Mouse (Mus musculus): ENCODE results near the gene Pdcd4. TPM values are rescaled to one million over a fixed set of nuclear protein-coding genes. Genes with fewer than 3 reads are reported as not detected.

Pdcd4 gene
- polyA plus RNA-seq, 1 experiment: 9.4 TPM

DNA sequence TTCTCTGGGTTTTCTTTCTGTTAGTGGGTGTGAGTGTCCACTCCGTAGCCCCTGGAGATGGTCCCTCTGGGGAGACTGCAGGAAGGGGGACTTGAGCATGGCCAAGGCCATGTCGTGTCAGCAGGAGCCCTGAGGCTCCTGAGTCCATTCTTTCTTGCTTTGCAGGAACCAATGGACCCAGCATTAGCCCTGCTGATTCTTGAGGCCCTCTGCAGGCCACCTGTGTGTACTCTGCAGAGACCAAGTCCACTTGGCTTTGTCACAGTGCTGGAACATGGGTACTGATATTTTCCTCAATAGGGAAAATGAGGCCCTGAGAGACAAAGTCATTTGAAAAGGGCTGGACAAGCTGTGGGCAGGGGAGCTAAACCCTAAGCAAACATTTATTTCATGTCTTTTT lies 21.5 kb upstream of the Pdcd4 start:
- 72% methylated on average over 2 of the region's 2 CpGs for WGBS
- peaks cover 29% of the 10 kb centered on the region; the same call in 1 of the 2 replicates for H3K4me1 ChIP-seq (ENCODE audit: control insufficient read depth, insufficient read depth, insufficient read length)
- H3K27me3 ChIP-seq (ENCODE audit: control insufficient read depth, insufficient read depth, low read length): no peaks in the 10 kb centered on the region
- DNase-seq (ENCODE audit: low read depth in 1 of 2, low spot score in 2 of 2): no peak
- no peak overlapping the region for H3K4me3 ChIP-seq (ENCODE audit: extremely low read depth, insufficient read depth, insufficient read length)
- H3K27ac ChIP-seq (ENCODE audit: insufficient read depth, low read length): peak overlapping the region; percentile 65
- no peaks in the 10 kb centered on the region for H3K36me3 ChIP-seq (ENCODE audit: control insufficient read depth, insufficient read depth, low read length)
- TF ChIP-seq CTCF (IDR thresholded peaks at IDR 0.05; ENCODE audit: extremely low read depth, insufficient read depth, insufficient read length, insufficient replicate concordance) (no peak), POLR2A (IDR thresholded peaks at IDR 0.05; ENCODE audit: low read depth, low read length) (no peak)

GRCm38 (mm10) chr19:53871502-53871901 lies 20.5 kb upstream of the Pdcd4 start:
- TF ChIP-seq POLR2A (IDR thresholded peaks at IDR 0.05; ENCODE audit: low read depth, low read length) (no peak), CTCF (IDR thresholded peaks at IDR 0.05; ENCODE audit: extremely low read depth, insufficient read depth, insufficient read length, insufficient replicate concordance) (no peak)
- peak in 1 of 2 experiments; percentile 30 for DNase-seq (ENCODE audit: low read depth in 1 of 2, low spot score in 2 of 2)
- H3K36me3 ChIP-seq (ENCODE audit: control insufficient read depth, insufficient read depth, low read length): no peaks in the 10 kb centered on the region
- 42% methylated on average over 6 of the region's 6 CpGs for WGBS
- H3K27me3 ChIP-seq (ENCODE audit: control insufficient read depth, insufficient read depth, low read length): no peaks in the 10 kb centered on the region
- peak overlapping the region; percentile 75 for H3K27ac ChIP-seq (ENCODE audit: insufficient read depth, low read length)
- H3K4me1 ChIP-seq (ENCODE audit: control insufficient read depth, insufficient read depth, insufficient read length): peaks cover 29% of the 10 kb centered on the region; the same call in 1 of the 2 replicates
- no peak overlapping the region for H3K4me3 ChIP-seq (ENCODE audit: extremely low read depth, insufficient read depth, insufficient read length)

GRCm38 (mm10) chr19:53872994-53873713 lies 18.9 kb upstream of the Pdcd4 start:
- peaks cover 27% of the 10 kb centered on the region; the same call in 1 of the 2 replicates for H3K4me1 ChIP-seq (ENCODE audit: control insufficient read depth, insufficient read depth, insufficient read length)
- no peaks in the 10 kb centered on the region for H3K36me3 ChIP-seq (ENCODE audit: control insufficient read depth, insufficient read depth, low read length)
- WGBS: 91% methylated on average over 6 of the region's 6 CpGs
- H3K27ac ChIP-seq (ENCODE audit: insufficient read depth, low read length): no peak overlapping the region
- TF ChIP-seq POLR2A (IDR thresholded peaks at IDR 0.05; ENCODE audit: low read depth, low read length) (no peak), CTCF (IDR thresholded peaks at IDR 0.05; ENCODE audit: extremely low read depth, insufficient read depth, insufficient read length, insufficient replicate concordance) (no peak)
- no peak for DNase-seq (ENCODE audit: low read depth in 1 of 2, low spot score in 2 of 2)
- H3K4me3 ChIP-seq (ENCODE audit: extremely low read depth, insufficient read depth, insufficient read length): no peak overlapping the region
- no peaks in the 10 kb centered on the region for H3K27me3 ChIP-seq (ENCODE audit: control insufficient read depth, insufficient read depth, low read length)

GRCm38 (mm10) chr19:53875246-53875645 lies 16.8 kb upstream of the Pdcd4 start:
- peaks cover 13% of the 10 kb centered on the region; the same call in 1 of the 2 replicates for H3K4me1 ChIP-seq (ENCODE audit: control insufficient read depth, insufficient read depth, insufficient read length)
- no peak for TF ChIP-seq CTCF (IDR thresholded peaks at IDR 0.05; ENCODE audit: extremely low read depth, insufficient read depth, insufficient read length, insufficient replicate concordance)
- H3K27ac ChIP-seq (ENCODE audit: insufficient read depth, low read length): no peak overlapping the region
- H3K27me3 ChIP-seq (ENCODE audit: control insufficient read depth, insufficient read depth, low read length): no peaks in the 10 kb centered on the region
- no peak for DNase-seq (ENCODE audit: low read depth in 1 of 2, low spot score in 2 of 2)
- no peak overlapping the region for H3K4me3 ChIP-seq (ENCODE audit: extremely low read depth, insufficient read depth, insufficient read length)
- no peaks in the 10 kb centered on the region for H3K36me3 ChIP-seq (ENCODE audit: control insufficient read depth, insufficient read depth, low read length)
- WGBS: 88% methylated on average over 6 of the region's 6 CpGs

GRCm38 (mm10) chr19:53877779-53878178 lies 14.3 kb upstream of the Pdcd4 start:
- H3K4me1 ChIP-seq (ENCODE audit: control insufficient read depth, insufficient read depth, insufficient read length): no peaks in the 10 kb centered on the region
- no peak for DNase-seq (ENCODE audit: low read depth in 1 of 2, low spot score in 2 of 2)
- 52% methylated on average over 1 of the region's 1 CpGs for WGBS
- H3K27ac ChIP-seq (ENCODE audit: insufficient read depth, low read length): no peak overlapping the region
- no peak for TF ChIP-seq POLR2A (IDR thresholded peaks at IDR 0.05; ENCODE audit: low read depth, low read length)
- no peak for TF ChIP-seq CTCF (IDR thresholded peaks at IDR 0.05; ENCODE audit: extremely low read depth, insufficient read depth, insufficient read length, insufficient replicate concordance)
- H3K4me3 ChIP-seq (ENCODE audit: extremely low read depth, insufficient read depth, insufficient read length): no peak overlapping the region
- H3K36me3 ChIP-seq (ENCODE audit: control insufficient read depth, insufficient read depth, low read length): no peaks in the 10 kb centered on the region
- no peaks in the 10 kb centered on the region for H3K27me3 ChIP-seq (ENCODE audit: control insufficient read depth, insufficient read depth, low read length)

- H3K4me1 ChIP-seq (ENCODE audit: control insufficient read depth, insufficient read depth, insufficient read length): no peaks in the 10 kb centered on the region
- H3K36me3 ChIP-seq (ENCODE audit: control insufficient read depth, insufficient read depth, low read length): no peaks in the 10 kb centered on the region
- no peak overlapping the region for H3K4me3 ChIP-seq (ENCODE audit: extremely low read depth, insufficient read depth, insufficient read length)
- no peaks in the 10 kb centered on the region for H3K27me3 ChIP-seq (ENCODE audit: control insufficient read depth, insufficient read depth, low read length)
- no peak for TF ChIP-seq CTCF (IDR thresholded peaks at IDR 0.05; ENCODE audit: extremely low read depth, insufficient read depth, insufficient read length, insufficient replicate concordance)
- TF ChIP-seq POLR2A (IDR thresholded peaks at IDR 0.05; ENCODE audit: low read depth, low read length): no peak
- WGBS: 94% methylated on average over 1 of the region's 1 CpGs
- no peak for DNase-seq (ENCODE audit: low read depth in 1 of 2, low spot score in 2 of 2)
- H3K27ac ChIP-seq (ENCODE audit: insufficient read depth, low read length): no peak overlapping the region
These were observed 11.6 kb upstream of the Pdcd4 start for GRCm38 (mm10) chr19:53880460-53880859.

- no peaks in the 10 kb centered on the region for H3K27me3 ChIP-seq (ENCODE audit: control insufficient read depth, insufficient read depth, low read length)
- no peak overlapping the region for H3K4me3 ChIP-seq (ENCODE audit: extremely low read depth, insufficient read depth, insufficient read length)
- WGBS: 87% methylated on average over 5 of the region's 5 CpGs
- TF ChIP-seq CTCF (IDR thresholded peaks at IDR 0.05; ENCODE audit: extremely low read depth, insufficient read depth, insufficient read length, insufficient replicate concordance) (no peak), POLR2A (IDR thresholded peaks at IDR 0.05; ENCODE audit: low read depth, low read length) (no peak)
- H3K36me3 ChIP-seq (ENCODE audit: control insufficient read depth, insufficient read depth, low read length): no peaks in the 10 kb centered on the region
- peaks cover 3% of the 10 kb centered on the region; the same call in 1 of the 2 replicates for H3K4me1 ChIP-seq (ENCODE audit: control insufficient read depth, insufficient read depth, insufficient read length)
- DNase-seq (ENCODE audit: low read depth in 1 of 2, low spot score in 2 of 2): no peak
- H3K27ac ChIP-seq (ENCODE audit: insufficient read depth, low read length): no peak overlapping the region
These were observed 10.2 kb upstream of the Pdcd4 start for GRCm38 (mm10) chr19:53881786-53882185.
